Mouse (Mus musculus): ENCODE measurements around the gene Gm3285.

Gene Gm3285

DNA sequence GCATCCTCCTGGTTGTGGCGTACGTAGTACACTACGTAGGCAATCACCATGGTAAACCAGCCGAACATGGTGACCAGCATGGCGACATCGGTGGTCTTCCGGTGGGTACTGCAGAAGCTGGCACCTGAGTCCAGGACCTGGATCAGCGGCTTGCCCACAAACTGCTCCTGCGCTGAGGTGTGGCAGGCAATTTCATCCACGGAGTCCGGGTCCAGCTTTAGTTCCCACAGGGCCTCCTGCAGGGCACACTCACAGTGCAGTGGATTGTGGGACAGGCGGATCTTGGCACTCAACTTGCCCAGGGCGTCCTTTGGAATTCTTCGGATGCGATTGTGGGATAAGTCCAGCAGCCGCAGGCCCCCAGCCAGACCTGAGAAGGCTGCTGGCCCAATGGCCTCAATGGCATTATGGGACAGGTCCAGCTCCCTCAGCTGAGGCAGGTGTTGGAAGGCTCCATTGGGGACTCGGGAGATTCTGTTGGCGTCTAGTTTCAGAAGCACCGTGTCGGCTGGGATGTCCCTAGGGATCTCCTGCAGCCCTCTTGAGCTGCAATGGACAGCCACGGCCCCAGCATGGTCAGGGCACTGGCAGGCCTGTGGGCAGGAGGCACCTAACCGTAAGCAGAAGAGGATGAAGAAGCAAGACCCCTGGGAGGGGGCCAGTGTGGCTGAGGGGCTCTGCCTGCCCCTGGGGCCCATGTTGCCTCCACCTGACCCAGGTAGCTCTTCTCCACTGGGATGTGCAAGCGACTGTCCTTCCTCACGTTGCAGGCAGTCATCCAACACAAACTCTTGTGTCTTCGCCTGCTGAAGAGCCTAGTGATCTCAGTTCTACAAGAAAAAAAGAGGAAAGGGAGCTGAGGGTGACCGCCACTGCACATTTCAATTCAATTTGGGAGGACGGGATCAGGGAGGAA is 39.4 kb downstream of the Gm3285 start:
- no peak for DNase-seq

DNA sequence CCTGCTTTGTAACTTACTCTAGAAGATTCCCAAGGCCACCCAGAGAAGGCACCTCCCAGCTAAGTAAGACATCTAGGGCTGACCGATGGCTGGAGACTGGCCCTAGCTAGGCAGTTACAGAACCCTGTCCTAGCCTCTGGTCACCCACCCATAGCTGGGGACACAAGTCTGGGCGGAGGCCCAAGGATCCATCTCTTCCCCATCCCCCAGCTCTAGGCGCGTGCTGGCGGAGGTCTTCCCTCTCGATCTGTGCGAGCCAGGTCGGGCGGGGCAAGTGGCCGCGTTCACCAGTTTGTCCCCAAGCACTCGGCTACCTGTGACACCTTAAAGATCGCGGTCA is 40.1 kb downstream of the Gm3285 start:
- peak in 1 of 2 experiments; percentile 24 for DNase-seq

DNA sequence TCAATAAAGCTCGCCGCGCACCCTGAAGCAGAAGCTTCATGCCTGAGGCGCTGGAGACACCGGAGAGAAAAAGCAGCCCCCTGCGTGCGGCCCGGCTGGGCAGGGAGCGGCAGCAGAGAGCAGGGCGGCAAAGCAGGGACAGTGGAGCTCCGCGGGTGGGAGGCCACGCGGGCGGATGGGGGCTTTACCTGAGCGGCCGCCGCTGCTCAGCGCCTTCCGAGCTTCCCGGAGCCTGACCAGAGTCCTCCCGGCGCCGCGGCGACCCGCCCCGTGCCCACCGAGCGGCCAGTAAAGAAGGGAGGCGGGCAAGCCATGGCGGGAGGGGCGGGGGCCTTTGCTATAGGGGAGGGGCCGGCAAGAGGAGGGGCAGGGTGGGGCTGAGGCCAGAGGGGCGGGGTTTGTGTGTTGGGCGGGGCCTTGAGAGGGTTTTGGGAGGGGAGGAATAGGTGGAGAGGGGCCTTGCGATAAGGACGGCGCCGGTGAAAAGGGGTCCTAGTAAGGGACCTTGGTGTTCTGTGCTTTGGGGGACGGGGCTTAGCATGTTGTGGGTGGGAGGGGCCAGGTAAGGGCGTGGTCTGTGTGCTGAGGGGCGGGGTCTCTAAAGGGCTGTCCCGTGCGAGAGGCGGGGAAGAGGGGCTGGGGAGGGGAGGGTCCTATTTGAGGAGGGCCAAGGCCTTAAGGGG is 40.6 kb downstream of the Gm3285 start, which contains the start of gene Lrrc3:
Gene Lrrc3, minus strand, starts transcription at position 326 of the 683 bp plus-strand sequence.
- peak; percentile 73 to 81 for DNase-seq

DNA sequence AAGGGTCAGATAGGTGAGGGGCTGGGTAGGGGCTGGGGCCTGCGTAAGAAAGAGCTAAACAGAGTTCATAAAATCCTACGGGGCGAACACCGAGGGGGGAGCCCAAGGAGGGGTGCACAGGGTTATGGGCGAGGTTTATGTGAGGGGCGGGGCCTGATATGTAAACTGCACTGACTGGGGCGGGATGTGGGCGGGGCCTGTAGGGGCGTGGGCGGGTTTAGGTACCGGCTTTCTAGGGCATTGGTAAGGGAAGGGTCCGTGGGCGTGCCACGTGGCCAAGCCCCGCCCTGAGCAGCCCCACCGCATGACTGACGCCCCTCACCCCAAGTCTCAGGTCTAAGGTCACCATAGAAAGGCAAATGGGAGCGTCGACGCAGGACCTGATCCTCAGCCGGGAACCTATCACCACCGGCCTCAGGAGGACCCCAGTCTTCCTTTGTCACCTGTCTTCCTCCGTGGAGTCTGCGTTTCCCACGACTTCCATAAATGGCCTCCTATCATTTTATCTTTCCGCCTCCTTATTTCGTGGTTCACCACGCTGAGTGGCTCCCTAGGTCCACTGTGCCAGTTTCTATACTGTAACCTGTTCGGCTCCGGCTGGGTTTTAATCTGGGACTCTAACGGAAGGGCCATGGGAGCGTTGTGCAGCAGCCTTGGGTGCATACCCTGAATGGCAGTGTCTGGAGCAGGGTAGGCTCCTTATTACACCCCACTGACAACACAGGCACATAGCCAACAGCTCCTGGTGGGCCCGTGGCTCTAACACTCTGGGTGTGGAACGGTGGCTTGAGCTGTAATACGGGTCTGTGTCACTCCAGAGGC is 41.3 kb downstream of the Gm3285 start:
- peak; percentile 47 to 65 for DNase-seq

Data from kidney, postnatal 25 days (tissue).